Mouse (Mus musculus): ENCODE results near the gene Eif3d. TPM values are rescaled to one million over a fixed set of nuclear protein-coding genes. Genes with fewer than 3 reads are reported as not detected.
"Not testable (repeated sequence)": the region's sequence is repeated elsewhere in the genome, so short reads cannot be mapped to it uniquely, and the experiment has no call there.

Gene Eif3d
- 167 and 177 TPM in 2 replicates for polyA plus RNA-seq (2014; fragmentation: Nextera tagmentation; extraction: Ambion mirVana)

DNA sequence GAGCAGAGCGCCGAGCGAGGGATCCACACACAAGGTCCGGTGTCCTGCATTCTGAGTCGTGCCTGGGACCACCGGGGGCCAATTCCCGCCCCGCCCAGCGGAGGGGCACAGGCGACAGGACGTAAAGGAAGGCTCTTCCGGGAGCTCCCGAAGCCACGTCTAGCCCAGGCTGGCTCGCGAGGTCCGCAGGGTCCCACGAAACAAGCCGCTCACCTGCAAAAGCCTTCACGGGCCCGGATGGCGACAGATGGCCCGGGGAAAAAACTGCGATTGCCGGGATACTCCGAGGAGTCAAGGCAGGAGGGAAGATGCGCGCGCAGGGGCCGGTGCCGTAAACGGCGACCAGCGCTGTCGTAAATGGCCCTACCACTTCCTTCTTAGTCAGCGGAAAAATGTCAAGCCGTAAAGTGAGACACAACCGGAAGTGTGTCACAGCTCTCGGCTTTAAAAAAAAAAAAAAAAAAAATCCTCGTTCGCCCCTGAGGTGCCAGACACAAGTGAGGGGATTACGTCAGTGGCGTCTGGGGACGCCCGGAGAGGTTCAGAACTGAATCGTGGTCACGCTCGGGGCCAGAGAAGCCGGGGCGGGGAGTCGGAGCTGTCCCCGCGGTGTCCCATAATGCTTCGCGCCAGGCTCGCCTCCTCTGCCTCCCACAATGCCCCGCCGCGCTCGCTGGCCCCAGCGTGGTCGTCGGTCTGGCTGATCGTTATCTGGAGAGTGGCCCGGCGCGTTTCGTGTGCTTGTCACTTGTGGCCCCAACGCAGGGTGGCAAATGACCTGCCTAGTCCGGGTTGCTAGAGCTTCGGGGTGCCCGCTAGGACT, at the start of gene Eif3d:
Gene Eif3d (minus strand): TSS at position 344 of the 823 bp plus-strand sequence.
- H3K4me2 ChIP-seq (replicated peaks): peak within 1 kb of the TSS; percentile 95
- H3K4me3 ChIP-seq (replicated peaks; ENCODE audit: low read length): peak within 1 kb of the TSS; percentile 77
- DNase-seq (ENCODE audit: low spot score) (peak; percentile 95), ATAC-seq (ENCODE audit: low FRiP score) (peak; percentile 89)
- H3K36me3 ChIP-seq (replicated peaks; ENCODE audit: control insufficient read depth, insufficient read depth): peaks cover 29% of the 10 kb centered on the region
- H3K27me3 ChIP-seq (ENCODE audit: control insufficient read depth, insufficient read depth, low read length): no peaks in the 10 kb centered on the region
- peak within 1 kb of the TSS; percentile 92 for H3K9ac ChIP-seq
- H3K9me3 ChIP-seq (ENCODE audit: control insufficient read depth, low read length): no peaks in the 10 kb centered on the region
- H3K27ac ChIP-seq: peak within 1 kb of the TSS; percentile 99
- WGBS: under 1% methylated on average over 67 of the region's 72 CpGs
- H3K4me1 ChIP-seq (replicated peaks; ENCODE audit: control insufficient read depth, insufficient read depth, low read length): peaks cover 12% of the 10 kb centered on the region

DNA sequence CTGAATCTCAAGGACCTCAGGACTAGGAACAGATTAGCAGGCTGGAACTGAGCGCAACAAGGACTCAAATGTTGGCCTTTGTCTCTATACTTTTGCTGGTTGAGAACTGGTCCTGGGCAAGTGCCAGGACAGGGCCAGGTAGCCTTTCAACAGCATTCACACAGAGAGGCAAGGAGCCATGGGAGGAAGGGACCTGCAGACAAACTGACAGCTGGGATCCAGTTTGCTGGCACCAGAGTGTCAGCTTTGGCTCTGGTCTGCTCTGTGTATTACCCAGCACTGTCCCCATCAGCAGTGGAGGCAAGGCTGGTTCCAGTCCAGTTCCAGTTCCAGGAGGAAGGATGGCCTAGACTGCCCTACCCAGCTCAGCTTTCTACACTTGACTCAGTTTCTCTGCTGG, 43.4 kb upstream of the Eif3d start:
- no peak for ATAC-seq (ENCODE audit: low FRiP score)
- 93% methylated on average over 1 of the region's 1 CpGs for WGBS
- no peak for DNase-seq (ENCODE audit: low spot score)
- H3K4me1 ChIP-seq (replicated peaks; ENCODE audit: control insufficient read depth, insufficient read depth, low read length): no peaks in the 10 kb centered on the region
- H3K9me3 ChIP-seq (ENCODE audit: control insufficient read depth, low read length): no peaks in the 10 kb centered on the region
- no peak overlapping the region for H3K4me3 ChIP-seq (replicated peaks; ENCODE audit: low read length)
- no peak overlapping the region for H3K27ac ChIP-seq
- H3K4me2 ChIP-seq (replicated peaks): no peak overlapping the region
- H3K9ac ChIP-seq: no peak overlapping the region
- no peaks in the 10 kb centered on the region for H3K36me3 ChIP-seq (replicated peaks; ENCODE audit: control insufficient read depth, insufficient read depth)
- H3K27me3 ChIP-seq (ENCODE audit: control insufficient read depth, insufficient read depth, low read length): no peaks in the 10 kb centered on the region

DNA sequence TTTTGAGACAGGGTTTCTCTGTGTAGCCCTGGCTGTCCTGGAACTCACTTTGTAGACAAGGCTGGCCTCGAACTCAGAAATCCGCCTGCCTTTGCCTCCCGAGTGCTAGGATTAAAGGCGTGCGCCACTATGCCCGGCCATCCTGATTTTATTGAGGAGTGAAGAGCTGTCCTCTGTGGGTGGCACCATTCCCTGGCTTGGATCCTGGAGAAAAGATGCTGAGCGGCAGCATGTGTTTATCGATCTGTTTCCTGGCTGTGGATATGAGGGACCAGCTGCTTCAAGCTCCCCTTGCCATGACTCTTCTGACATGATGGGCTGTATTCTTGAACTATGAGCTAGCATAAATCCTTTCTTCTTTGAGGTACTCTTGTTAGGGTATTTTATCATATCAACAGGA, 37.6 kb upstream of the Eif3d start:
- not testable (repeated sequence) for H3K9ac ChIP-seq; H3K36me3 ChIP-seq (replicated peaks; ENCODE audit: control insufficient read depth, insufficient read depth); H3K9me3 ChIP-seq (ENCODE audit: control insufficient read depth, low read length); H3K4me1 ChIP-seq (replicated peaks; ENCODE audit: control insufficient read depth, insufficient read depth, low read length); ATAC-seq (ENCODE audit: low FRiP score); H3K27me3 ChIP-seq (ENCODE audit: control insufficient read depth, insufficient read depth, low read length); H3K27ac ChIP-seq; DNase-seq (ENCODE audit: low spot score); H3K4me3 ChIP-seq (replicated peaks; ENCODE audit: low read length); H3K4me2 ChIP-seq (replicated peaks)
- WGBS: 95% methylated on average over 8 of the region's 8 CpGs

DNA sequence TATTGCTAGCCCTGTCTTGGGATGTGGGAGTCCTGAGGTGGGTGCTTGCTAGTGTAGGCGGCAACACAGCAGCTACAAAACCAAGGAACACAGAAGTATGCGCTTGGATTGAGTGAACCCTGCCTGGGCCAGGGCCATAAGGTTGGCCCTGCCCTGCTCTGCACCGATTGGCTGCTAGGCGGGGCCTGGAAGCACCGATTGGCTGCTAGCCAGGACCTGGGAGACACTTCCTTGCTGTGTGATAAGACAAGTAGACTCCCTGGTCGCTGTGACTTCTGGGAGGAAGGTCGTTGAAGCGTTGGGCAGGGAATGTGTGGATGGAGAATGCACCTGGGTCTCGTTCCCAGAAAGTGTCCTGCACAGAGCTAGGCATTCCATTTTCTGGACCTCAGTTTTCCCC, 33.3 kb upstream of the Eif3d start:
- Histone ChIP-seq H3K4me1 (replicated peaks; ENCODE audit: control insufficient read depth, insufficient read depth, low read length) (no peaks in the 10 kb centered on the region), H3K27me3 (ENCODE audit: control insufficient read depth, insufficient read depth, low read length) (no peaks in the 10 kb centered on the region), H3K9me3 (ENCODE audit: control insufficient read depth, low read length) (no peaks in the 10 kb centered on the region), H3K4me2 (replicated peaks) (no peak overlapping the region), H3K36me3 (replicated peaks; ENCODE audit: control insufficient read depth, insufficient read depth) (no peaks in the 10 kb centered on the region), H3K27ac (no peak overlapping the region), H3K9ac (no peak overlapping the region), H3K4me3 (replicated peaks; ENCODE audit: low read length) (no peak overlapping the region)
- no peak for DNase-seq (ENCODE audit: low spot score)
- 51% methylated on average over 9 of the region's 9 CpGs for WGBS
- ATAC-seq (ENCODE audit: low FRiP score): no peak

DNA sequence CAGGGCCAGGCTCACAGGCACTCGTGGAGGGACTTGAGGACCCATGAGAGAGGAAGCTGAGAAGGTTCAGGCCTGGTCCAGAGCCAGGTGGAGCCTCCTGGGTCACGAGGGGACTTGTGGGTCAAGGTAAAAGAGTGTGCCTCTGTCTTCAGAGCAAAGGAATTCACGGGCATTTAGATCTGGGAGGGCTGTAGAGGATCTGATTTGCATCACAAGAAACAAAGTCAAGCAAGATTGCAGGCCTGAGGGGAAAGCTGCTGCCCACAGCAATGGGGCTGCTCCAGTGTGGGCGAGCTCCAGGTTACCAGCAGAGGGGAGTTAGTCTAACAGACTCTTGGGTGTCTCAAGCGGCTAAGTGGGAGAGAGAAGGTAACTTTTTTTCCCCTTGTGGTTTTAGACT, 30.8 kb upstream of the Eif3d start:
- Histone ChIP-seq H3K36me3 (replicated peaks; ENCODE audit: control insufficient read depth, insufficient read depth) (no peaks in the 10 kb centered on the region), H3K9ac (no peak overlapping the region), H3K4me1 (replicated peaks; ENCODE audit: control insufficient read depth, insufficient read depth, low read length) (no peaks in the 10 kb centered on the region), H3K4me2 (replicated peaks) (no peak overlapping the region), H3K27ac (no peak overlapping the region), H3K9me3 (ENCODE audit: control insufficient read depth, low read length) (no peaks in the 10 kb centered on the region), H3K27me3 (ENCODE audit: control insufficient read depth, insufficient read depth, low read length) (no peaks in the 10 kb centered on the region), H3K4me3 (replicated peaks; ENCODE audit: low read length) (no peak overlapping the region)
- no peak for DNase-seq (ENCODE audit: low spot score)
- WGBS: 23% methylated on average over 5 of the region's 5 CpGs
- ATAC-seq (ENCODE audit: low FRiP score): no peak

DNA sequence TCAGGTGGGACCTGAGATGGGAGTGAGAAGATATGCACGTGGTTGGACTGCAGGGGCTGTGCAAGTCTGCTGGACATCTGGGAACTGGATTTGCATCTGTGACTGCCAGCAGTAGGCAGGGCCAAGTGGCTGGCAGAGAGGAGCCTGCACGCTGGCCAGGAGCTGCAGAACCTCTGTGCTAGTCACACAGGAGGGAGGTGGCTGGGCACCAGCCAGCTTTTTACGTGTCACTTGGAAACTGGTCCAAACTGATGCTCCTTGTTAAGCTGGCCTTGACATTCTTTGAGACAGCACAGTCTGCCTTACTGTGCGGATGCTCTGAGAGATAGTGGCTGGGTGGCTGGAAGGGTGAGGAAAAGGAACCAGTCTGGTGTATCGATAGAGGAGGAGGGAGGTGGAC, 17.9 kb upstream of the Eif3d start:
- no peak overlapping the region for H3K9ac ChIP-seq
- H3K4me2 ChIP-seq (replicated peaks): no peak overlapping the region
- WGBS: 77% methylated on average over 5 of the region's 5 CpGs
- H3K9me3 ChIP-seq (ENCODE audit: control insufficient read depth, low read length): no peaks in the 10 kb centered on the region
- ATAC-seq (ENCODE audit: low FRiP score) (no peak), DNase-seq (ENCODE audit: low spot score) (no peak)
- no peaks in the 10 kb centered on the region for H3K36me3 ChIP-seq (replicated peaks; ENCODE audit: control insufficient read depth, insufficient read depth)
- no peaks in the 10 kb centered on the region for H3K27me3 ChIP-seq (ENCODE audit: control insufficient read depth, insufficient read depth, low read length)
- no peak overlapping the region for H3K27ac ChIP-seq
- H3K4me3 ChIP-seq (replicated peaks; ENCODE audit: low read length): no peak overlapping the region
- H3K4me1 ChIP-seq (replicated peaks; ENCODE audit: control insufficient read depth, insufficient read depth, low read length): no peaks in the 10 kb centered on the region

DNA sequence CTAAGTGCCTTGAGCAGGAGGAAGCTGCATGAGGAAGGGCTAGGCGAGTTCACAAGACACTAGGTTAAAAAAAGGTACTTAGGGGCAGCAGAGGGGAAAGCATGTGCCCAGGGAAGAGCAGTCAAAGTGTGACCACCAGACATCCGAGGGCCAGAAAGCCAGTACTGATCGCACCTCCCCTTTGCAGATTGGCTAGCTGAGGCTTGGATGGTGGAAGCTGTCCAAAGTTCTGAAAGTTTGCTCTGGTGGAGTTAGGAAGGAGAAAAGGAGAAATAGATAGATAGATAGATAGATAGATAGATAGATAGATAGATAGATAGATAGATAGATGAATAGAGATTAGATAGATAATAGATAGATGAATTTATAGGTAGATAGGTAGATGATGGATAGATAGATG, 12.8 kb upstream of the Eif3d start:
- no peaks in the 10 kb centered on the region for H3K36me3 ChIP-seq (replicated peaks; ENCODE audit: control insufficient read depth, insufficient read depth)
- ATAC-seq (ENCODE audit: low FRiP score) (no peak), DNase-seq (ENCODE audit: low spot score) (no peak)
- H3K27ac ChIP-seq: no peak overlapping the region
- WGBS: 39% methylated on average over 3 of the region's 3 CpGs
- H3K27me3 ChIP-seq (ENCODE audit: control insufficient read depth, insufficient read depth, low read length): no peaks in the 10 kb centered on the region
- H3K9me3 ChIP-seq (ENCODE audit: control insufficient read depth, low read length): no peaks in the 10 kb centered on the region
- H3K4me2 ChIP-seq (replicated peaks): no peak overlapping the region
- H3K9ac ChIP-seq: no peak overlapping the region
- H3K4me1 ChIP-seq (replicated peaks; ENCODE audit: control insufficient read depth, insufficient read depth, low read length): no peaks in the 10 kb centered on the region
- H3K4me3 ChIP-seq (replicated peaks; ENCODE audit: low read length): no peak overlapping the region

DNA sequence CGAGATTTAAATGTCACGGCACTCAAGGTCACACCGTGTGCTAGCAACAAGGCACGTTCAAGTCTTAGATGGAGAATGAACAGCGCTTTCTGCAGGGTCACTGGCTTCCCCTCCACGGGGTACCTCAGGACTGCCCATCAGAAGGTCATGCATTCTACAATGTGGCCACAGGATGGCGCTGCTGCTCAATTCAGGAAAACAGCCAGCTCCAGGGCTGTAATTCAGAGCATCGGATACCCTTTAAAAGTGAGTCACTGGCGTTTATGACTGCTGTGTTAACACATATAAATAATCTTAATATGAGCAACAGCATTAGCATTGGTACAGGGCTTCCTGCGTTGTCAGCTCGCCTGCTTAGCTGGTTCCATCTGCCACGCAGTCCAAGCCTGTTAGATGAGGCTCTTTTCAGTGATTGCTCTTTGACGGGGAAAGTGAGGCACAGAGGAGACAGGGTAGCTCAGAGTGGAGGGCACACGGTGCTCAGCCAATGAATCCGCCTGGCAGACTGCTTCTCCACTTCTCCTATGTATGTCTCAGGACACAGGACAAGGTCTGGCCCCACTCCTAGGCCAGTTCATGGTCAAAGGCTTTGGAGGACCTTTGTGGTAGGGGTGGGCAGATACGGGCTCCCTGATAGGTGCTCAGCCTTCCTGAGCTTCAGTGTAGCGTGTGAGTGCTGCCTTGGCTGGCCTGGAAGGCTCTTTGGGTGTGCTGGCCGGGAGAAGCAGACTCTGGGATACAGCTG, 11.8 kb upstream of the Eif3d start:
- 27% methylated on average over 18 of the region's 18 CpGs for WGBS
- no peaks in the 10 kb centered on the region for H3K9me3 ChIP-seq (ENCODE audit: control insufficient read depth, low read length)
- no peak overlapping the region for H3K9ac ChIP-seq
- H3K4me3 ChIP-seq (replicated peaks; ENCODE audit: low read length): no peak overlapping the region
- peak; percentile 88 for DNase-seq (ENCODE audit: low spot score)
- no peak overlapping the region for H3K4me2 ChIP-seq (replicated peaks)
- ATAC-seq (ENCODE audit: low FRiP score): no peak; the same call in 1 of the 2 replicates
- H3K27me3 ChIP-seq (ENCODE audit: control insufficient read depth, insufficient read depth, low read length): no peaks in the 10 kb centered on the region
- H3K27ac ChIP-seq: no peak overlapping the region
- no peaks in the 10 kb centered on the region for H3K4me1 ChIP-seq (replicated peaks; ENCODE audit: control insufficient read depth, insufficient read depth, low read length)
- H3K36me3 ChIP-seq (replicated peaks; ENCODE audit: control insufficient read depth, insufficient read depth): no peaks in the 10 kb centered on the region

DNA sequence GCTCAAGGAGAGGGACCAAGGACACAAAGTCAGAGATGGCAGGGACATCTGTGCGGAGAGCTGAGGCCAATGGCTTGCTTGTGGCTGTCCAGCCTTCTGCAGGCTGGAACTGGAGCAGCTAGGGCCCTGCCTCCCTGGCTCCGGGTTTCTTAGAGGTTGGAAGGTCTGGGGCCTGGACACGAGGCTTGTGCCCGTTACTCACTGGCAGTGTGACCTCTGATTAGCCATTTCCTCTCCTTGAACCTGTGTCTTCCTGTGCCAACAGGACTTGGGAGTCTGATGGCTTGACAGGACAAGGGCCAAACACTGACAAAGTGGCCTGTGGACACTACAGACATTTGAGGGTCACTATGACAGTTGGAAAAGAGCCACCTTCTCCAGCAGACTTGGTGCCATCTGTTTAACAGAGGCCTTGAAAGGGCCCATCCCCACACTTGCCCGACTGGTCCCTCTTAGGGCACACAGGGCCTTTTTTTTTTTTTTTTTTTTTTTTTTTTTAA, 10.6 kb upstream of the Eif3d start:
- Histone ChIP-seq H3K9ac (no peak overlapping the region), H3K27me3 (ENCODE audit: control insufficient read depth, insufficient read depth, low read length) (no peaks in the 10 kb centered on the region), H3K4me2 (replicated peaks) (no peak overlapping the region), H3K4me3 (replicated peaks; ENCODE audit: low read length) (no peak overlapping the region), H3K4me1 (replicated peaks; ENCODE audit: control insufficient read depth, insufficient read depth, low read length) (no peaks in the 10 kb centered on the region), H3K27ac (no peak overlapping the region), H3K9me3 (ENCODE audit: control insufficient read depth, low read length) (no peaks in the 10 kb centered on the region), H3K36me3 (replicated peaks; ENCODE audit: control insufficient read depth, insufficient read depth) (no peaks in the 10 kb centered on the region)
- 77% methylated on average over 5 of the region's 5 CpGs for WGBS
- no peak for DNase-seq (ENCODE audit: low spot score)
- no peak for ATAC-seq (ENCODE audit: low FRiP score)
